Mouse (Mus musculus): Measurements from ENCODE around the gene Nup93.

Gene Nup93

DNA sequence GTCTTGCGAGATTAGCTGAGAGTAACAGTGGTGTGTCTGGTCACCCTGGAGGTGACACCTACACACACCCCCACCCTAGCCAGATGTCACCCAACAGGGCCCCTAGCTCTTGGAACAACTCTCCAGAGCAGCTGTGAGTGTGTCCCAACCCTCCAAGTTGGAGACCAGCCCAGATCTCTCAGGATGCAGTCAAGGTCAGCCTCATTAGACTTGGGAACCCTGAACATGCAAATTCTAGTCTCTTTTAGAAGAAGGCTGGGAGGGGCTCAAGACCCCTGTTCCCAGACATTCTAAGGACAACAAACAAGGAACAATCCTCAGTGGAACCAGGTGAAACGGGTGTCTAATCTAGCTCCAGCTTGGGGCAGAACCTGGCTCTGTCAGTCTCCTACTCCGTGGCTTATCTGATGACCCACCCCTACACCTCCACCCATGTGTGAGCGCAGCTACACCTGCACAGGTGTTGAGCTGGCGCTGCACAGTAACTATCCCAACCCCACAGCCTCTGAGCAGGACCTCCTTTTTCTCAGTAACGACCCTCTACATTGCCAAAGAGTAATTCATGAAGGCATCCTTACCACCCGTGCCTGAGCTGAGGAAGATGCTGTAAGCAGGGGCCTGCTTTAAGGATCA lies 148.4 kb downstream of the Nup93 start:
- no peak for DNase-seq (ENCODE audit: low spot score in 2 of 2)

DNA sequence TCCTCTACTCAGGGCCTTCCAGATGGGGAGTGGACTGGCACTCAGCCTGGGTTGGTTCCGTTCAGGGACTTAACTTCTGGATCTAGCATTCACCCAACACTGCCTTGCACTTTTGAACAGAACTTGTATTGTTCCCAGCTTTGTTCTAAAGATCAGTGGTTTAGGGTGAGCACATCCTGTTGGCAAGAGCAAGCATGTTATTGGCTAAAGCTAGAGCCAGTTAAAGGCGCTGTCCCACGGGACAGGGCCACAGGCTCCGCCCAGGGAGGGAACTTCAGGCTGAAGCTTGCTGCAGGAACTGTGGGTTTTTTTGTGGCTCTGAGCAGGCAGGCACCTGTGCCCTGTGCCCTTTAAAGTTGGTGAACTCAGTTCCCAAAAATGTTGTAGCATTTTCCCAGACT lies 148.9 kb downstream of the Nup93 start:
- DNase-seq (ENCODE audit: low spot score in 2 of 2): peak in 1 of 2 experiments; percentile 23

GRCm38 (mm10) chr8:94363906-94364305 lies 149.5 kb downstream of the Nup93 start:
- DNase-seq (ENCODE audit: low spot score in 2 of 2): no peak

GRCm38 (mm10) chr8:94364686-94365312 lies 150.4 kb downstream of the Nup93 start:
- no peak for DNase-seq (ENCODE audit: low spot score in 2 of 2)

DNA sequence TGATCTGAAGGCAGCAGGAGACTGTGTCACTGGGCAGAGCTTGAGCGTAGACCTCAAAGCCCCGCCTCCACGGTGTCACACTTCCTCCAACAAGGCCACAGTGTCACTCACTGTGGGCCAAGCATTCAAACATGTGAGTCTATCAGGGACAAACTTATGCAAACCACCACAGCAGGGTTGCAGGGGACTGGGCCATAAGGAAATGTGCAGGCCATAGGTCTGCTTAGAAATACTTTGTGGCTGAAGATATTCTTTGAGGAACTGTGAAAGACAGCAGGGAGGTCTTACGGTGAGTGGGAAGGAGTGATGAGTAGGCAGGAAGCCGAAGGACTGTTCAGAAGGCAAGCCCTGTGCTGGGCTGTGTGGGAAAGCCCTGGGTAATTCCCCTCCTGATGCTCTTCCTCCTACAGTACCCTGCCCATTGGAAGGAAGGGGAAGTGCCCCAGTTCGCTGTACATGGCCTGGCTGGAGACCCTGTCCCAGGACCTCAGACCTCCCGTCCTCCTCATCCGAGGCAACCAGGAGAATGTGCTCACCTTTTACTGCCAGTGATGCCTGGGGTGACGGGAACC lies 151.1 kb downstream of the Nup93 start:
- DNase-seq (ENCODE audit: low spot score in 2 of 2): no peak

Data from right cerebral cortex, postnatal 36 days (tissue).